Mouse (Mus musculus): ENCODE measurements around the gene Pxylp1.

Gene Pxylp1

GRCm38 (mm10) chr9:96890756-96891155 lies 1.7 kb downstream of the Pxylp1 start:
- no peak for DNase-seq (ENCODE audit: low read depth)

GRCm38 (mm10) chr9:96890266-96890665 lies 2.2 kb downstream of the Pxylp1 start:
- no peak for DNase-seq (ENCODE audit: low read depth)

- DNase-seq (ENCODE audit: low read depth), result peak; percentile 90
These were observed 3.0 kb downstream of the Pxylp1 start for GRCm38 (mm10) chr9:96889345-96890021.

GRCm38 (mm10) chr9:96888742-96889344 lies 3.6 kb downstream of the Pxylp1 start:
- DNase-seq (ENCODE audit: low read depth), result no peak

GRCm38 (mm10) chr9:96887954-96888353 lies 4.5 kb downstream of the Pxylp1 start:
- DNase-seq (ENCODE audit: low read depth), result no peak

- no peak for DNase-seq (ENCODE audit: low read depth)
These were observed 5.0 kb downstream of the Pxylp1 start for GRCm38 (mm10) chr9:96887492-96887891.

GRCm38 (mm10) chr9:96885781-96886180 lies 6.7 kb downstream of the Pxylp1 start:
- peak; percentile 43 for DNase-seq (ENCODE audit: low read depth)

- no peak for DNase-seq (ENCODE audit: low read depth)
These were observed 9.8 kb downstream of the Pxylp1 start for GRCm38 (mm10) chr9:96882496-96883265.

GRCm38 (mm10) chr9:96881901-96882300 lies 10.6 kb downstream of the Pxylp1 start:
- no peak for DNase-seq (ENCODE audit: low read depth)

- DNase-seq (ENCODE audit: low read depth), result no peak
These were observed 13.4 kb downstream of the Pxylp1 start for GRCm38 (mm10) chr9:96879024-96879423.

- no peak for DNase-seq (ENCODE audit: low read depth)
These were observed 14.0 kb downstream of the Pxylp1 start for GRCm38 (mm10) chr9:96878464-96878863.

GRCm38 (mm10) chr9:96875704-96876103 lies 16.8 kb downstream of the Pxylp1 start:
- no peak for DNase-seq (ENCODE audit: low read depth)

- peak; percentile 67 for DNase-seq (ENCODE audit: low read depth)
These were observed 19.4 kb downstream of the Pxylp1 start for GRCm38 (mm10) chr9:96873082-96873481.

GRCm38 (mm10) chr9:96870104-96870503 lies 22.4 kb downstream of the Pxylp1 start:
- no peak for DNase-seq (ENCODE audit: low read depth)

GRCm38 (mm10) chr9:96869542-96869941 lies 22.9 kb downstream of the Pxylp1 start:
- no peak for DNase-seq (ENCODE audit: low read depth)

- no peak for DNase-seq (ENCODE audit: low read depth)
These were observed 23.9 kb downstream of the Pxylp1 start for GRCm38 (mm10) chr9:96868546-96868945.

GRCm38 (mm10) chr9:96867165-96867564 lies 25.3 kb downstream of the Pxylp1 start:
- no peak for DNase-seq (ENCODE audit: low read depth)

- no peak for DNase-seq (ENCODE audit: low read depth)
These were observed 26.3 kb downstream of the Pxylp1 start for GRCm38 (mm10) chr9:96866196-96866595.

- DNase-seq (ENCODE audit: low read depth), result no peak
These were observed 26.9 kb downstream of the Pxylp1 start for GRCm38 (mm10) chr9:96865473-96866050.

- DNase-seq (ENCODE audit: low read depth), result no peak
These were observed 28.9 kb downstream of the Pxylp1 start for GRCm38 (mm10) chr9:96863539-96863938.

GRCm38 (mm10) chr9:96862836-96863235 lies 29.6 kb downstream of the Pxylp1 start:
- DNase-seq (ENCODE audit: low read depth), result no peak

GRCm38 (mm10) chr9:96861092-96861487 lies 31.4 kb downstream of the Pxylp1 start:
- DNase-seq (ENCODE audit: low read depth), result no peak
